Mouse (Mus musculus) forebrain, embryonic 10.5 days (tissue): ENCODE results near the gene Card14. TPM values are rescaled to one million over a fixed set of nuclear protein-coding genes. Genes with fewer than 3 reads are reported as not detected.
"Not testable (repeated sequence)": the region's sequence is repeated elsewhere in the genome, so short reads cannot be mapped to it uniquely, and the experiment has no call there.

Source experiments
- DNase-seq: peaks from one replicate; pipeline ENCODE4 v3.0.0-alpha.2; 2017; ENCODE audit warnings: low spot score; ENCODE audit errors: extremely low spot score
- H3K27ac ChIP-seq: fragments of 300-500 bp; sonication (generic); 2 replicates; pipeline ENCODE4 v1.5.1; 2016; ENCODE audit warnings: mild to moderate bottlenecking
- H3K27me3 ChIP-seq: fragments of 300-500 bp; sonication (generic); 2 replicates; pipeline ENCODE4 v1.6.1; 2016; ENCODE audit warnings: mild to moderate bottlenecking; ENCODE audit not compliant: poor library complexity, severe bottlenecking
- H3K36me3 ChIP-seq: fragments of 300-500 bp; sonication (generic); replicated peaks from 2 replicates; pipeline ENCODE4 v1.6.1; 2016; ENCODE audit warnings: mild to moderate bottlenecking, moderate library complexity
- H3K4me1 ChIP-seq: fragments of 300-500 bp; sonication (generic); 2 replicates; pipeline ENCODE4 v1.6.1; 2016
- H3K4me3 ChIP-seq: fragments of 300-500 bp; sonication (generic); 2 replicates; pipeline ENCODE4 v1.5.1; 2016; ENCODE audit warnings: mild to moderate bottlenecking, moderate library complexity
- H3K9me3 ChIP-seq: fragments of 300-500 bp; sonication (generic); 2 replicates; pipeline ENCODE4 v1.6.1; 2016; ENCODE audit warnings: mild to moderate bottlenecking, moderate library complexity
- WGBS: fragments of 180-500 bp; shearing (Covaris S2); methylation state at CpG from one replicate; pipeline ENCODE4 v1.1.7; 2016; 5-methylcytosine and 5-hydroxymethylcytosine counted together
- polyA plus RNA-seq: library from polyadenylated mRNA; unstranded; fragments of >200 nt; fragmentation: Nextera tagmentation; extraction: Ambion mirVana; gene quantifications from 2 replicates; pipeline ENCODE4 v1.2.1, GENCODE M21; 2016

Card14 gene
- polyA plus RNA-seq, 1 experiment from 2014 or later = not detected

DNA sequence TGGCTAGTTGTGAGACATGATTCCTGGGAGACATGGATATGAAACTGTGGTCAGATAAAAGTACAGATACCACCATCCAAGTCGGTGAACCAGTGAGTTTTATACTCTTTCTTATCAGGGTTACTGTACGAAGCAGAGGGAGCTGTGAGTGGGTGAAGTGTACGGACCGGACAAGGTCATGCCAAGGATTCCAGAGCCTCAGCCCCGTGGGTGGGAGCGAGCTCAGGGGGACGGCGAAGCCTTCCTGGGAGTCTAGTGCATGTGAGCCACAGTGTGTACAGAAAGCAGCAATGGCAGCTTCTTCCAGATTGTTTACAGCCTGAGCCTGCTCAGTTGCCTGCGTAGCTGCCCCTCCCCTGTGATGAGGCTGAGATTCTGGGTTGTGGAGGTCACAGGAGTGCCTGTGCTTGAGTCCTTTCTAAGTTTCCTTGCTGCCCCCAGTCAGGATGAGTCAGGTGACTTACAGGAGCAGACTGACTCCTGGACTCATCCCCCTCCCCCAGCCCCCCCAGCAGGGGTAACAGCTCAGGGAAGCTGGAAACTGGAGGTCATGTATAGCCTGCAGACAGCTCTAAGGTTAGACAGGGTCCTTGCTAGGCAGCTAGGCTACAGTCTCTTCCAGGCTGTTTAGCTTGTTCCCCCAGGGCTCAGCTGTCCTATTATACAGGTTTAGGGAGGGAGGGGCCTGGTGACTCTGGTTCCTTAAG lies 74.2 kb downstream of the Card14 start:
- no peak overlapping the region for H3K27ac ChIP-seq
- peaks cover 43% of the 10 kb centered on the region for H3K36me3 ChIP-seq
- H3K27me3 ChIP-seq = no peaks in the 10 kb centered on the region
- no peak overlapping the region for H3K4me3 ChIP-seq
- H3K4me1 ChIP-seq = 0 out of 2 replicates have a peak, but pooled peaks cover 4% of the 10 kb centered on the region
- DNase-seq = no peak
- no peaks in the 10 kb centered on the region for H3K9me3 ChIP-seq
- 84% methylated on average over 9 of the region's 9 CpGs for WGBS

DNA sequence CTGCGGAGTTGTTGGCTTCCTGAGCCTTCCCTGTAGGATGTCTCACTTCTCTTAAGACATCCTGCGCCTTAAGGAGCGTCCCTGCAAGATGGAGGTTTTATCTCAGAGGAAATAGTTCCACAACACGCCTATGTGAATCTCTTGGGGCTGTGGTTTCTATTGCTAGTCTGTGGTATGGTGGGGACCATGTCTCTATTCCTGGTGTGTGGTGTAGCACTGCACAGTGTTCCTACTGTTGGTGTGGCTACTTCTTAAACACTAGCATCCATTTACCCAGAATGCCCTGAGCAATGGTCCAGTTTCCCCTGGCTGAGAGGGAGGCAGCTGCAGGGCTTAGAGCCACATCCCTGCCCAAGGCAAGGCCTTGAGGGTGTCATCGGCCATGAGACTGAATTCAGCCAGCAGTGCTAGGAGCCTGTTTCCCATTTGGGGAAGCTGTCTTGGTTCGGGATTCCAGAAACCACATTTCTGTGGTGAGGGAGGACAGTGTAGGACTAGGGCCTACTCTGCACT lies 74.8 kb downstream of the Card14 start:
- Histone ChIP-seq H3K4me1 (0 out of 2 replicates have a peak, but pooled peaks cover 9% of the 10 kb centered on the region), H3K27me3 (peaks cover 5% of the 10 kb centered on the region), H3K27ac (no peak overlapping the region), H3K4me3 (no peak overlapping the region), H3K36me3 (peaks cover 37% of the 10 kb centered on the region), H3K9me3 (no peaks in the 10 kb centered on the region)
- DNase-seq = no peak
- WGBS = 73% methylated on average over 6 of the region's 6 CpGs

DNA sequence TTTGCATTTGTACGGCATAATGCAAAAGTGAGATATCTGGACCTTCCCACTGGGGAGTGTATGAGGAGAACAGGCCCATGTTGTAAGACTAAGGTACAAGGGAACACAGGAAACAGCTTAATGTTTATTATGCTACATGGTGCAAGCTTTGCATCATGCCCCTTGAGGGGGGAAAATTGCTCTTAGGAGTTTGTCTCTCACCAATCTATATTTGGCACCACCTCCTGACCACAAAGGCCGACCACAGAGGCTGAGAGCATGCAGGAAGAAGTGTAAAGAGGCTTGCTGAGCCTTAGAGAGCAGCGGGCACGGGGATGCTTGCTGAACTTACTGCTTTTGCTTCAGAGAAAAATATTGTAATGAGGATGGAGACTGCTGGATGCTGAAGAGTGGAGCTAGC lies 77.3 kb downstream of the Card14 start:
- Histone ChIP-seq H3K9me3 (no peaks in the 10 kb centered on the region), H3K27me3 (peaks cover 30% of the 10 kb centered on the region), H3K4me3 (no peak overlapping the region), H3K36me3 (peaks cover 11% of the 10 kb centered on the region), H3K4me1 (peaks cover 14% of the 10 kb centered on the region), H3K27ac (no peak overlapping the region)
- no peak for DNase-seq
- WGBS = 81% methylated on average over 4 of the region's 4 CpGs

DNA sequence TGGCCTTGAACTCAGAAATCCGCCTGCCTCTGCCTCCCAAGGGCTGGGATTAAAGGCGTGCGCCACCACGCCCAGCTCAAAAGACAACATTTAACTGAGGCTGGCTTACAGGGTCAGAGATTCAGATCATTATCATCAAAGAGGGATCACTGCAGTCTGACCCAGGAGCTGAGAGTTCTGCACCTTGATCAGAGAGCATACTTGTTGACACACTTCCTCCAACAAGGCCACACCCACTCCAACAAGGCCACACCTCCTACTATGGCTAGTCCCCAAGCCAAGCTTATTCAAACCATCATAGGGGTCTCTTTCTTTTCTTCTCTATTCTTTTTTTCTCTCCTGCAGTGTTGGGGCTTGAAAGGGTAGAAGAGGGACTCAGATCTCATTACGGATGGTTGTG lies 78.7 kb downstream of the Card14 start:
- peaks cover 1% of the 10 kb centered on the region for H3K36me3 ChIP-seq
- DNase-seq = no peak
- no peaks in the 10 kb centered on the region for H3K9me3 ChIP-seq
- no peak overlapping the region for H3K27ac ChIP-seq
- H3K4me1 ChIP-seq = peaks cover 25% of the 10 kb centered on the region
- 92% methylated on average over 5 of the region's 5 CpGs for WGBS
- H3K27me3 ChIP-seq = peaks cover 44% of the 10 kb centered on the region
- no peak overlapping the region for H3K4me3 ChIP-seq

DNA sequence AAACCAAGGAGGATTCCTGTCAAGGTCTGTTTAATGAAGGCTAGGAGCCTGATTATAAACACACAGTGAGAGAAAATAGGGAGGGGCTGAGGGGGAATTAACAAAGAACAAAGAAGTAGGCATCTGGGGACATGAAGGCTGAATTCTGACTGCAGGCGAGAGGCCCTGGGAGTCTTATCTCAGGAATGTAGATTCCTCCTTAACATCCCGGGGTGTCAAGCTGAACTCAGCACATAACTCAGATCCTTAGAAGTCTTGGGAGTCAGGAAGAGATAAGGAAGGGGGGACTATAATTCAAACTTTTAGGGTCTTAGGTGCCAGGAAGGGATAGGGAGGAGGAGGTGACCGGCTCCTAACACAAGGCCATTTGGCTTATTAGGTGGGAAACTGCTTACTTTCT lies 79.7 kb downstream of the Card14 start:
- H3K27ac ChIP-seq, H3K4me3 ChIP-seq, H3K36me3 ChIP-seq, H3K9me3 ChIP-seq, DNase-seq: not testable (repeated sequence)
- WGBS = 27% methylated on average over 3 of the region's 3 CpGs
- Histone ChIP-seq H3K27me3 (peaks cover 54% of the 10 kb centered on the region), H3K4me1 (peaks cover 28% of the 10 kb centered on the region)

DNA sequence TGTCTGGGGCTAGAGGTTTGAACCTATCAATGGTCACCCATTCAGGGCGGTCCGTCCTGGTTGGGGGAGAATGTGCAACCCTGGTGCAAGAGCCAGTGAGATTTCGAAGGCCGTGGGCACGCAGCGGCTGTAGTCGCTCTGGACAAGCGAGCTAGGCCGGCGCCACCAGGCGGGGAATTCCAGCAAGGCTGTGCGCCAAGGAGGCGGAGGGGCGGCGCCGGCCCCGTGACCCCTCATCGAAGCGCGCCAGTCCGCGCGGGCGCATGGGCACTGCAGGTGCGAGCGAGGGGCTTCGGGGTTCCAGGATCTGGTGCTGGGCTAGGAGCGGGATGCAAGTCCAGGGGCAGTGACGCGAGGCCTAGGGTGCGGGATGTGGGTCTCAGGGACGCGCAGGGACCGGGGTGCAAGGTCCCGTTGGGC lies 82.3 kb downstream of the Card14 start:
- WGBS = 2% methylated on average over 35 of the region's 35 CpGs
- no peaks in the 10 kb centered on the region for H3K9me3 ChIP-seq
- H3K4me3 ChIP-seq = peak overlapping the region; percentile 71
- peaks cover 42% of the 10 kb centered on the region for H3K4me1 ChIP-seq
- H3K27me3 ChIP-seq = peaks cover 80% of the 10 kb centered on the region
- peak overlapping the region; percentile 81 for H3K27ac ChIP-seq
- no peaks in the 10 kb centered on the region for H3K36me3 ChIP-seq
- DNase-seq = peak; percentile 78

DNA sequence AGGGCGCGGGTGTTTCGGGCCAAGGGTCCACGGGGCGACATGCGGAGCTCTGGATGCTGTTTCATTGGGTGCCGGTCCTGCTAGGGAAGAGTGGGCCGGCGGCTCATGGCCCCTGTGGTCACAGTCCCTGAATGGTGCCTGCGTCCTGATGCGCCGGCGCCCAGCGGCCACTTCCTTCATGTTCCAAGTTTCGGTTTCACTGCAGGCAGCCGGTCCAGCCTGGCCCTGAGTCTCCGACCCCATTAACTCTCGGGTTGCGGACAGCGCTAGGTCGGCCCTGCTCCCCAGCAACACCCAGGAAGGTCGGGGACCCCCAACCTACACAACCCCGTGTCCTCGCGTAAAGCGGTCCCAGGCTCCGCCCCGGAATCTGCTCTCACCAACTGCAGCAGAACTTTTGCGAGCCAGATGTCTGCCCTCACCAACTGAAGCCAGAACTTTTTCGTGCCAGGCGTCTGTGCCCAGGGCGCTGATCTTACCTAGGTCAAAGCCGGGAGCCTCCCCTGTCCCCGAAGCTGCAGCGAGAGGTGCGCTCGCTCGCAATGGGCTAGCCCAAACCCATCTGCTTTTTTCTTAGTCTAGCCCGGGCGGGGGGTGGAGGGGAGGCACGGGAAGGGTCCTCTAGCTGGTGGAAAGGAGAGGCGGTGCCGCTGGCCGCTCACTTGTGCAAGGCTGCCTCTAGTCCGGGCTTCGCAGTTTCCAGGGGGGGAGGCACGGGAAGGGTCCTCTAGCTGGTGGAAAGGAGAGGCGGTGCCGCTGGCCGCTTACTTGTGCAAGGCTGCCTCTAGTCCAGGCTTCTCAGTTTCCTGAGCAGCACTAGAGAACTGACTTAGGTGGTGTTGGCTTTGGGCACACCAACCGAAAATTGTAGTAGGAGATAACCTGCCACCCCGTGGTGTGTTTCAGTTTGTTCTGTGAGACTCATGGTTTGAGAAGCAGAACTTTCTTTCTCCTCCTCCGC lies 83.0 kb downstream of the Card14 start:
- H3K27ac ChIP-seq = peak overlapping the region; percentile 81

DNA sequence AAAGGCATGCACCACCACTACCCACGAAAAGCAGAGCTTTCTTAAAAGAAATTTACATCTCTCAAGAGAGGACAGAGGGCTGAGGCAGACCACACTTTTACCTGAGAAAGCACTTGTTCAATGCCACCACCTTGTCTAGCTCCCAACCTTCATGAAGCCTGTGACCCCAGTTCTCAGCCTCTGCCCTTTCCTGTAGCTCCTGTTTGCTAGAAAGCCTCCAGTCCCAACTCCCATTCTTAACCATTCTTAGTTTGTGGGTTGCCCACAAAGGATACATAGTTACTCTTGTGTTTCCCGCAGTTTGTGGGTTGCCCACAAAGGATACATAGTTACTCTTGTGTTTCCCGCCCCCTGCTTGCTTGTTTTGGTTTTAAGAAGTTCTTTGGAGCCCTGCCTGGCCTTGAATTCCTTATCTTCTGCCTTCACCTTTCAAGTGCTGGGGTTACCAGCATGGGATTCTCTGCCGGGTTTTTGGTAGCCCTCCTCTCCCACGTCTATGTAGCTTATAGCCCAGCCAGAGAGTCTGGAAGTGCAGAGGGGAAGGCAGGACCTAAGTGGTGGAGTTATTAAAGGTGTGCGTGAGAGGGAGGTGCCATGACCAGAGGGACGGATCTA lies 83.9 kb downstream of the Card14 start:
- Histone ChIP-seq H3K4me3 (peak overlapping the region; percentile 71; the same call in 1 of the 2 replicates), H3K27me3 (peaks cover 96% of the 10 kb centered on the region), H3K4me1 (peaks cover 56% of the 10 kb centered on the region), H3K36me3 (no peaks in the 10 kb centered on the region), H3K9me3 (no peaks in the 10 kb centered on the region), H3K27ac (no peak overlapping the region)
- 32% methylated on average over 7 of the region's 7 CpGs for WGBS
- no peak for DNase-seq

More for the DNA sequence above, 83.0 kb downstream of the Card14 start:
- no peaks in the 10 kb centered on the region for H3K36me3 ChIP-seq
- H3K4me3 ChIP-seq = peak overlapping the region; percentile 71
- peaks cover 87% of the 10 kb centered on the region for H3K27me3 ChIP-seq
- H3K4me1 ChIP-seq = peaks cover 46% of the 10 kb centered on the region
- H3K9me3 ChIP-seq = no peaks in the 10 kb centered on the region
- WGBS = 2% methylated on average over 53 of the region's 53 CpGs
- DNase-seq = peak; percentile 45

DNA sequence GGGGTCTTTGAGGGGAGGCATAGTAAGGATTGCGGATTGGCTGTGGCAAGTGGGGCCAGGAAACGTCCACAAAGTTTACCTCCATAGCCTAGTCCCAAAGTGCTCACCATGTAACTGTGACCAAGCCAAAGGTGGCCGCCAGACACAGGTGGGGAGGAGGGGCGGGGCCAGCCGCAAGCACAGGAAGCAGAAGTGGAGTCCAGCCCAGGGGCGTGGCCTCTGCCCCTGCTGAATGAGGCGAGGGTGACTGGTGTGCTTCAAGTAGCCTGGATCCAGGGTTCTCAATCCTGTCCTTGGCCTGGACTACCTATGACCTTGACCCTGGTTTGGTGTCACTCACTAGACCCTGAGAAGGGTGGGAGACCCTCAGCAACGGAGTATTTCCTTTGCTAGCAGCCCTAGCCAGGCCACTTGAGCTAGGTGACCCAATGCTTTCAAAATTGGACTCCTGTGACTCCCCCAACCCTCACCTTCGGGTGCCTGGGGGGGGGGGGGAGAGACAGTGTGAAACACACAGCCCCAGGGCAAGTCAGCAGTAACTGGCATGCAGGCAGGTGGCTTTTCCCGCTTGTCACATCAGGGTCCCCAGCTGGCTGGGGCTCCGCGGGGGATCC lies 84.5 kb downstream of the Card14 start:
- 5% methylated on average over 12 of the region's 12 CpGs for WGBS
- no peak for DNase-seq
- H3K4me3 ChIP-seq = peak overlapping the region; percentile 21

DNA sequence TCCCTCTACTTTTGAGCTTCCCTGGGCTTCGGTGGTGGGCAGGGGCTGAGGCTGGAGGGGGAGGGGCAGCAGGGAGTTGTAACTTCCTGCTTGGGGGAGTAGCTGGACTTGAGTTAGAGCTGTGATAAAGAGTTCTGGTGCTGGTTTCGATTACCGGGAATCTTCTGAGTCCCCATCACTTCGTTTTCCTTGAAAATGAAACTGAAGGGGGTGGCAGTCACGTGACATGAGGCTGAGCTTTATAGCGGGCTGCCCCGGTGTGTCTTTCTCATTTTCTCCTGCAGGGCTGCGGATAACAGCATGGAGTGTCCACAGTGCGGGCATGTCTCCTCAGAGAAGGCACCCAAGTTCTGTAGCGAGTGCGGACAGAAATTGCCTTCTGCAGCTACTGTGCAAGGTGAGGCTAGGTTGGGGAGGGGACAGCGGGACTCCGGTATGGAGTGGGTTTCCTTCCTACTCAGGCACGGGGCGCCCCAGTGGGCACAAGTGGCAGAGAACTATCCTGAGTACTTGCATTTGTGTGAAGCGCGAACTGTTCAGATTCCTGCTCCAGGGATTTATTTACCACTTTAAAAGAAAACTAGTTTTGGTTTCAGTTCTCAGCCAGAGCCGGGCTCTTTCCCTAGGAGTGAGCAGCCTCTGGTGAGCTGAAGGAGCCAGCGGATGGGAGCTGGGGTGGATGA lies 85.4 kb downstream of the Card14 start, which contains the start of gene Rnf213:
Gene Rnf213, plus strand, starts transcription at position 301 of the 683 bp plus-strand sequence.
- peaks cover 92% of the 10 kb centered on the region for H3K27me3 ChIP-seq
- no peaks in the 10 kb centered on the region for H3K9me3 ChIP-seq
- DNase-seq = peak; percentile 71
- H3K4me1 ChIP-seq = peaks cover 53% of the 10 kb centered on the region
- no peaks in the 10 kb centered on the region for H3K36me3 ChIP-seq
- H3K4me3 ChIP-seq = peak within 1 kb of the TSS; percentile 57
- 3% methylated on average over 19 of the region's 19 CpGs for WGBS
- H3K27ac ChIP-seq = peak within 1 kb of the TSS; percentile 41; the same call in 1 of the 2 replicates

More for the DNA sequence above, 84.5 kb downstream of the Card14 start:
- H3K9me3 ChIP-seq = no peaks in the 10 kb centered on the region
- H3K27me3 ChIP-seq = peaks cover 99% of the 10 kb centered on the region
- no peaks in the 10 kb centered on the region for H3K36me3 ChIP-seq
- H3K4me1 ChIP-seq = peaks cover 56% of the 10 kb centered on the region
- no peak overlapping the region for H3K27ac ChIP-seq

DNA sequence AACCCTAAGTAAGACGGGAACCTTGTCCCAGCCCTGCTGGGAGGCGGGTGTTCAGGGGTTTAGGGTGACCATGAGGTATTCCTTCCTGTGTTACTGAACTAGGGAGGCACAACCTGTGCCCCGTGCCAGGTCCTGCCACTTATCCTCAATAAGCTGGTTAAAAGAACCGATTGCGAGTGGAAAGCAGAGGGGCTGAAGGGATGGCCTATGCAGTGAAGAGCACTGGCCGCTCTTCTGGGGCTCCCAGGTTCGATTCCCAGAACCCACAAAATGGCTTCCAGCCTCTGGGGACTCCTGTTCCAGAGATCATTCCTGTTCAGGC lies 85.9 kb downstream of the Card14 start:
- Histone ChIP-seq H3K4me1 (peaks cover 53% of the 10 kb centered on the region), H3K36me3 (no peaks in the 10 kb centered on the region), H3K9me3 (no peaks in the 10 kb centered on the region), H3K4me3 (peak overlapping the region; percentile 57), H3K27ac (peak overlapping the region; percentile 41; the same call in 1 of the 2 replicates), H3K27me3 (peaks cover 92% of the 10 kb centered on the region)
- DNase-seq = peak; percentile 33
- 26% methylated on average over 7 of the region's 7 CpGs for WGBS
